14 mouse cellular contexts compared by ENCODE assay signal in the genomic region with DNA sequence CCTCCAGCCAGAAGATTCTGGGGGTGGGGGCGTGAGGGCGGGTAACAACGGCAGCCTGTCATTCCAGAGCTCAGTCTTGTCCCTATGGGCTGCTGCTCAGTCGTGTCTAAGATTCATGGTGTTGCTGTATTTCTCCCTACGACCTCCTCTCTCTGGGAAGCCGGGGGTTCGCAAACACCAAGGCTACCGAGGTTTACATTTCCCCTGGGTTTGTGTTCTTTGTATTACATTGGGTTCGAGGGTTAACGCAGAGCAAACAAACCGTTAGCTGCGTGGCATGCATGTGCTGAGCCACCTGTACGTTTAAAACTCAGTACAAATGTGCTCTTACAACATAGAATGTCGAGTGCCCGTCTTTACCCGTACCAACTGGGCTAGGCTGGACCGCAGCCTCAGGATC.
"Had no signal": no experiment of that assay in that cellular context is flagged by ENCODE, and none has a peak within 500 bp of the region (broad histone marks: within the 10 kb centered on the region; RNA-seq: fewer than 3 reads in every experiment).

No protein-coding gene starts in this region.

- H3K27me3 ChIP-seq: lung, embryonic 15.5 days; midbrain, embryonic 12.5 days; neural tube, embryonic 13.5 days had no signal

- H3K4me3 ChIP-seq: kidney, embryonic 15.5 days; left cerebral cortex, adult 2 months; limb, embryonic 10.5 days; lung, embryonic 15.5 days; midbrain, embryonic 12.5 days; neural tube, embryonic 13.5 days had no signal

- H3K4me2 ChIP-seq: kidney, embryonic 15.5 days; lung, embryonic 15.5 days; midbrain, embryonic 12.5 days; neural tube, embryonic 13.5 days had no signal

- ATAC-seq: intestine, embryonic 16.5 days; midbrain, embryonic 16.5 days had no signal

- H3K36me3 ChIP-seq: kidney, embryonic 15.5 days; limb, embryonic 10.5 days; lung, embryonic 15.5 days; midbrain, embryonic 12.5 days; neural tube, embryonic 13.5 days had no signal

- H3K9ac ChIP-seq: kidney, embryonic 15.5 days; lung, embryonic 15.5 days; midbrain, embryonic 12.5 days; neural tube, embryonic 13.5 days had no signal

- H3K27ac ChIP-seq: kidney, embryonic 15.5 days; left cerebral cortex, adult 2 months; limb, embryonic 10.5 days; lung, embryonic 15.5 days; midbrain, embryonic 12.5 days; neural tube, embryonic 13.5 days had no signal

- H3K9me3 ChIP-seq: kidney, embryonic 15.5 days; limb, embryonic 10.5 days; lung, embryonic 15.5 days; midbrain, embryonic 12.5 days; neural tube, embryonic 13.5 days had no signal

- H3K4me1 ChIP-seq: kidney, embryonic 15.5 days; midbrain, embryonic 12.5 days had no signal

- DNase-seq: kidney, adult 2 months; kidney, postnatal 14 days; lung, postnatal 14 days; retina, postnatal 1 day; thymus, adult 2 months; thymus, postnatal 4 days had no signal
